Mouse (Mus musculus) G1E (cell line): ENCODE measurements at regions not wholly inside any gene's neighbourhood (a gene's known extent, or its start where the extent isn't known, plus 50 kb on each side); places are given as distances from the start of the nearest gene placed in this dataset.

Experiments used
- CTCF ChIP-seq: IDR thresholded peaks from 2 replicates; pipeline ENCODE4 v1.5.1; 2012; ENCODE audit warnings: low read depth, low read length, inconsistent platforms, mixed read lengths
- POLR2AphosphoS5 ChIP-seq: IDR thresholded peaks from 2 replicates; pipeline ENCODE4 v1.6.1; 2012; ENCODE audit warnings: low read depth, low read length, inconsistent platforms; ENCODE audit not compliant: insufficient replicate concordance
- TAL1 ChIP-seq: conservative IDR thresholded peaks from 2 replicates; pipeline ENCODE4 v1.6.1; 2012; ENCODE audit warnings: low read depth, low read length, inconsistent platforms, mixed read lengths

GRCm38 (mm10) chr19:21174636-21175035, 97.4 kb upstream of the Zfand5 start:
- no peak for TF ChIP-seq CTCF
- no peak for TF ChIP-seq TAL1
- TF ChIP-seq POLR2AphosphoS5, result no peak
